Mouse (Mus musculus): Measurements from ENCODE around the gene Lgals3. TPM values are rescaled to one million over a fixed set of nuclear protein-coding genes. Genes with fewer than 3 reads are reported as not detected.

The Lgals3 gene
- polyA plus RNA-seq, 1 experiment from 2014 or later, result 21.9 TPM

DNA sequence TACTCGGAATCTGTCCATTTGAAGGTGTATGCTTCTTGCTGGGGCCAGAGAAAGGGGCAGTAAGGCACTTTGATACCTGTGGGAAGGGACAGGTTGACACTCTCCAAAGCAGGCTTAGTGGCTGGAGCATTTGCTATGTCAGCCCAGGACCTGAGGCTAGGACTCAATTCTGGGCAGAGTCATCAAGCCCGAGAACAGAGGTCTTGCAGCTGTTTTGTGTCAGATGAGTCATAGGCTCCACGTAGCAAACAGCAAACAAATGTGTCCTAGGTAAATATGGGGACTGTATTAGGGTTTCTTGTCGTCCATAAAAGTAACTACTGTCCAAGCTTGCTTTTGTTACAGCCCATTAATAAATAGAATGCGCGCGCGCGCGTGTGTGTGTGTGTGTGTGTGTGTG, 15.3 kb upstream of the Lgals3 start:
- 87% methylated on average over 10 of the region's 10 CpGs for WGBS
- no peaks in the 10 kb centered on the region for H3K9me3 ChIP-seq (replicated peaks)

DNA sequence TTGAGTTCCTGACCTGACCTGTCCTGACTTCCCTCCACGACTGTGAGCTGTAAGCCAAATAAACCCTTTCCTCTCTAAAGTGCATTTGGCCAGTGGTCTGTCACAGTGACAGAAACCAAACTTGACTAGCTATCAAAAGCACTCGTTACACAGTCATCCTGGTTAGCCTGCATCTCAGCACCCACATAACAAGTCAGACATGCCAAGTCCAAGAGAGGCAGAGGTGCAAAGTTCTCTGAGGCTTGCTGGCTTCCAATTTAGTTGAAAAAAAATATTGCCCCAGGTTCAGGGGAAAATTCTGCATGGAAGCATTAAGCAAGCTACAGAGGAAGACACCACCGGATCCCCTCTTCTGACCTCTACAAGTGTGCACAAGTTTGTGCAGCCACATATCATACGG, 14.3 kb upstream of the Lgals3 start:
- H3K9me3 ChIP-seq (replicated peaks), result no peaks in the 10 kb centered on the region
- H3K27ac ChIP-seq, result no peak overlapping the region
- no peak overlapping the region for H3K9ac ChIP-seq
- ATAC-seq (replicated peaks; ENCODE audit: low FRiP score), result no peak
- H3K4me3 ChIP-seq (replicated peaks), result no peak overlapping the region
- 72% methylated on average over 4 of the region's 4 CpGs for WGBS
- H3K36me3 ChIP-seq, result no peaks in the 10 kb centered on the region
- no peak overlapping the region for H3K4me2 ChIP-seq
- H3K4me1 ChIP-seq, result no peaks in the 10 kb centered on the region
- H3K27me3 ChIP-seq, result no peaks in the 10 kb centered on the region

More for the DNA sequence above, 15.3 kb upstream of the Lgals3 start:
- no peak overlapping the region for H3K4me2 ChIP-seq
- no peak overlapping the region for H3K4me3 ChIP-seq (replicated peaks)
- no peak overlapping the region for H3K27ac ChIP-seq
- no peak for ATAC-seq (replicated peaks; ENCODE audit: low FRiP score)
- no peak overlapping the region for H3K9ac ChIP-seq
- no peaks in the 10 kb centered on the region for H3K4me1 ChIP-seq
- no peaks in the 10 kb centered on the region for H3K27me3 ChIP-seq
- no peaks in the 10 kb centered on the region for H3K36me3 ChIP-seq

GRCm38 (mm10) chr14:47354111-47354577, 13.4 kb upstream of the Lgals3 start:
- Histone ChIP-seq H3K27me3 (no peaks in the 10 kb centered on the region), H3K36me3 (no peaks in the 10 kb centered on the region), H3K4me1 (no peaks in the 10 kb centered on the region), H3K4me3 (replicated peaks) (no peak overlapping the region), H3K9me3 (replicated peaks) (no peaks in the 10 kb centered on the region), H3K4me2 (no peak overlapping the region), H3K9ac (no peak overlapping the region), H3K27ac (no peak overlapping the region)
- WGBS, result 74% methylated on average over 8 of the region's 8 CpGs
- no peak for ATAC-seq (replicated peaks; ENCODE audit: low FRiP score)

- WGBS, result 66% methylated on average over 5 of the region's 5 CpGs
- no peak overlapping the region for H3K9ac ChIP-seq
- no peak for ATAC-seq (replicated peaks; ENCODE audit: low FRiP score)
- no peak overlapping the region for H3K4me2 ChIP-seq
- no peaks in the 10 kb centered on the region for H3K36me3 ChIP-seq
- no peak overlapping the region for H3K4me3 ChIP-seq (replicated peaks)
- no peak overlapping the region for H3K27ac ChIP-seq
- no peaks in the 10 kb centered on the region for H3K9me3 ChIP-seq (replicated peaks)
- H3K4me1 ChIP-seq, result no peaks in the 10 kb centered on the region
- H3K27me3 ChIP-seq, result no peaks in the 10 kb centered on the region
These were observed 12.6 kb upstream of the Lgals3 start for GRCm38 (mm10) chr14:47354948-47355347.

GRCm38 (mm10) chr14:47356622-47357021, 10.9 kb upstream of the Lgals3 start:
- Histone ChIP-seq H3K36me3 (no peaks in the 10 kb centered on the region), H3K27ac (no peak overlapping the region), H3K4me2 (no peak overlapping the region), H3K4me3 (replicated peaks) (no peak overlapping the region), H3K4me1 (no peaks in the 10 kb centered on the region), H3K9me3 (replicated peaks) (no peaks in the 10 kb centered on the region), H3K27me3 (no peaks in the 10 kb centered on the region), H3K9ac (no peak overlapping the region)
- ATAC-seq (replicated peaks; ENCODE audit: low FRiP score), result no peak
- 83% methylated on average over 3 of the region's 3 CpGs for WGBS

DNA sequence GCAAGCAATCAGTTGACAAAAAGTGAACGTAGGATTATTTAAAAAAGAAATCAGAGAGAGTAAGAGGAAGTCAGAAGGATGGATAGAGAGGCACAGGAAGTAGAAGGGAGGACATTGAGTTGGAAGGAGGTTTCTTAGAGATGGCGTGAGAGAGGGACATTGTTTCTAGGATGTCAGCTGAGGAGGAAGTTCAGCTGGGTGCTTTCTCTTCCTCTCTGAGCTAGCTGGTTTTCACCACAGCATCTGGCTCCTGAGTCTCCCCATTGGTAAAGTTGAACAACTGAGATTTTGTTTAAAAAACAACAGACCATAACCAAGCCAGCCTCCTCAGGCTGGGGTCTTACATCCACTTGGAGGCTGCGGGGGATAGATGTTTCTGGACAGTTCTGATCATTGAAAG, 7.9 kb upstream of the Lgals3 start:
- H3K4me3 ChIP-seq (replicated peaks), result no peak overlapping the region
- no peaks in the 10 kb centered on the region for H3K36me3 ChIP-seq
- no peak overlapping the region for H3K9ac ChIP-seq
- 65% methylated on average over 3 of the region's 3 CpGs for WGBS
- 0 out of 2 replicates have a peak, but pooled peaks cover under 1% of the 10 kb centered on the region for H3K4me1 ChIP-seq
- H3K27me3 ChIP-seq, result no peaks in the 10 kb centered on the region
- no peak for ATAC-seq (replicated peaks; ENCODE audit: low FRiP score)
- no peak overlapping the region for H3K4me2 ChIP-seq
- no peaks in the 10 kb centered on the region for H3K9me3 ChIP-seq (replicated peaks)
- H3K27ac ChIP-seq, result no peak overlapping the region

GRCm38 (mm10) chr14:47361418-47361817, 6.1 kb upstream of the Lgals3 start:
- Histone ChIP-seq H3K9ac (no peak overlapping the region), H3K4me1 (peaks cover 10% of the 10 kb centered on the region), H3K36me3 (no peaks in the 10 kb centered on the region), H3K9me3 (replicated peaks) (no peaks in the 10 kb centered on the region), H3K27ac (no peak overlapping the region), H3K27me3 (no peaks in the 10 kb centered on the region), H3K4me2 (no peak overlapping the region), H3K4me3 (replicated peaks) (no peak overlapping the region)
- ATAC-seq (replicated peaks; ENCODE audit: low FRiP score), result no peak
- 91% methylated on average over 2 of the region's 2 CpGs for WGBS

DNA sequence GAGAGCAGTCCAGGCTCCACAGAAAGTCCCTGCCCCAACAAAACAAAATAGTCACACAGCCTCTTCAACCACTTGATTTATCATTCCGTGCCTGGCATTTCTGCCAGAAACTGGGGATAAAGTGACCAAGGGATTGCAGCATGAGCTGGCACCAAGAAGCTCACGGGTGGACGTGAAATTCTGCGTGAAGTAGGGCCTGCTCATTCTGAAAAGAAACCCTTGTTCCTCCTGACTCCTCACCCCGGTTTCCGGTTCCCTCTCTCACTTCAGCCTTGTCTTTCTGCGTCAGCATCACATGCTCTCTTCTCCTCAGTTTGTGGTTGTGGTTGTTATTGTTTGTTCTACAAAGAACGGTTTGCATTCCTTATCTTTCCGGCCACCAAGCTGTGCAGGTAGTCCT, 5.7 kb upstream of the Lgals3 start:
- ATAC-seq (replicated peaks; ENCODE audit: low FRiP score), result no peak
- Histone ChIP-seq H3K9ac (no peak overlapping the region), H3K36me3 (no peaks in the 10 kb centered on the region), H3K27me3 (no peaks in the 10 kb centered on the region), H3K4me3 (replicated peaks) (no peak overlapping the region), H3K4me2 (no peak overlapping the region), H3K4me1 (peaks cover 10% of the 10 kb centered on the region), H3K27ac (no peak overlapping the region), H3K9me3 (replicated peaks) (no peaks in the 10 kb centered on the region)
- 83% methylated on average over 9 of the region's 9 CpGs for WGBS

DNA sequence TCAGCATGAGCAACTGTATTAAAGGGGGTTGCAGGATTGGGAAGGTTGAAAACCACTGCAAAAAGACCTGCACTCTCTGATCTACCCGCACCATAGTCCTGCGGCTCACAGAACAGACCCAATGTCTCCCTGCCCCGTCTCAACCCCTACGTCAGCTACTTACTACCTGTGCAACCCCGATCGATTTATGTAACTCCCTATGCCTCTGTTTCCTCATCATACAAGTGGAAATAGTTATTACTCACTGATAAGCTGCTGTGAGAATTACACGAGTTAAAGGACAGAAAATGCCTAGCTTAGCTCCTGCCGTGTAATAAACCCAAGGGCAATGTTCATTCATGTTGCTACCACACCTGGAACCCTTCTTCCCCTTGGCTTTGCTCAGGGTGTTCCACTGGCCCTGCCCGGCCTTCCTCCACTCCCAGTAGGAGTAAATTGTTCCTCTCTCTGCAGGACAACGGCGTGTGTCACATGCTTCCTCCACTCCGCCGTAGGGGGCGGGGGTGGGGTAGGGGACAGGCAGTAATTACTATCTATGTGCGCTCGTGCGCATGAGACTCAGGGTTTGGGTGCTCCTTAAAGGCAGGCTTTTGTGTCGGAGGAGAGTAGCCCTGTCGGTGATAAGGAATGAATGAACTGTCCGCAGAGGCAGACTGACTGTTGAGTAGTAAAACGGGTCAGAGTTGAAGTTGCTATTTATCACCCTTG, 2.7 kb upstream of the Lgals3 start:
- Histone ChIP-seq H3K4me3 (replicated peaks) (peak overlapping the region; percentile 3; the same call in 1 of the 2 replicates), H3K27ac (peak overlapping the region; percentile 27; the same call in 1 of the 2 replicates), H3K4me2 (peak overlapping the region; percentile 53), H3K4me1 (peaks cover 15% of the 10 kb centered on the region), H3K27me3 (no peaks in the 10 kb centered on the region), H3K36me3 (no peaks in the 10 kb centered on the region), H3K9ac (no peak overlapping the region), H3K9me3 (replicated peaks) (no peaks in the 10 kb centered on the region)
- WGBS, result 32% methylated on average over 21 of the region's 21 CpGs
- peak; percentile 50; the same call in 1 of the 2 replicates for ATAC-seq (replicated peaks; ENCODE audit: low FRiP score)

GRCm38 (mm10) chr14:47366881-47367321, 650 bp upstream of the Lgals3 start:
- WGBS, result 49% methylated on average over 7 of the region's 7 CpGs
- Histone ChIP-seq H3K4me1 (peaks cover 15% of the 10 kb centered on the region), H3K9me3 (replicated peaks) (no peaks in the 10 kb centered on the region), H3K27ac (peak overlapping the region; percentile 83), H3K4me2 (no peak overlapping the region), H3K27me3 (no peaks in the 10 kb centered on the region), H3K4me3 (replicated peaks) (no peak overlapping the region), H3K9ac (no peak overlapping the region), H3K36me3 (no peaks in the 10 kb centered on the region)
- no peak for ATAC-seq (replicated peaks; ENCODE audit: low FRiP score)

DNA sequence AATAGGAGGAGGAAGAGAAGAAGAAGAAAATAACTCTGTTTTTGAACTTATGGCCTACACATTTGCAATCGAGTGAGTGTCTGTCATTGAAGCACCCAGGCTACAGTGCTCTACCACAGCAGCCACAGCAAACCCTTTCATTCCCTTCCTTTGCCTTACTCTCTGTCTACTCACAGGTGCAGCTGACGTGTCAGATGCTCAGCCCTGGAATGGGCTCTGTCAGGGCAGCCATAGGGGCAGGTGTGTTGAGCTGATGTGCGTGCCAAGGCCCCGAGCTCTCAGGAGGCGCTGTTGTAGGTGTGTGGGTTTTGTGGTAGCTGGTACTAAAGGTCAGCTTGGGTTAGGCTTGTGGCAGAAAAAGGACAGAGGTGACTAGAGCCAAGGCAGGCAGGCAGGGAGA, 2.2 kb downstream of the Lgals3 start:
- Histone ChIP-seq H3K36me3 (no peaks in the 10 kb centered on the region), H3K27me3 (peaks cover 23% of the 10 kb centered on the region), H3K9ac (no peak overlapping the region), H3K4me3 (replicated peaks) (no peak overlapping the region), H3K4me1 (peaks cover 26% of the 10 kb centered on the region), H3K27ac (no peak overlapping the region), H3K4me2 (no peak overlapping the region), H3K9me3 (replicated peaks) (no peaks in the 10 kb centered on the region)
- WGBS, result 91% methylated on average over 5 of the region's 5 CpGs
- no peak for ATAC-seq (replicated peaks; ENCODE audit: low FRiP score)

- no peak overlapping the region for H3K4me3 ChIP-seq (replicated peaks)
- H3K9me3 ChIP-seq (replicated peaks), result no peaks in the 10 kb centered on the region
- peaks cover 30% of the 10 kb centered on the region for H3K27me3 ChIP-seq
- no peaks in the 10 kb centered on the region for H3K36me3 ChIP-seq
- no peak for ATAC-seq (replicated peaks; ENCODE audit: low FRiP score)
- no peak overlapping the region for H3K4me2 ChIP-seq
- peaks cover 17% of the 10 kb centered on the region for H3K4me1 ChIP-seq
- H3K9ac ChIP-seq, result no peak overlapping the region
- 72% methylated on average over 3 of the region's 3 CpGs for WGBS
- H3K27ac ChIP-seq, result no peak overlapping the region
These were observed 3.2 kb downstream of the Lgals3 start for GRCm38 (mm10) chr14:47370790-47371189.

Data from kidney, embryonic 15.5 days (tissue).